Mouse (Mus musculus) liver, embryonic 14.5 days (tissue): ENCODE data around the gene Agtr2.
"Not testable (repeated sequence)": the region's sequence is repeated elsewhere in the genome, so short reads cannot be mapped to it uniquely, and the experiment has no call there.

Experiments
- CTCF ChIP-seq: IDR thresholded peaks from 2 replicates; pipeline ENCODE4 v1.5.1; 2016; ENCODE audit warnings: antibody characterized with exemption, low read depth, control low read depth
- EP300 ChIP-seq: IDR thresholded peaks from 2 replicates; pipeline ENCODE4 v1.6.1; 2016; ENCODE audit warnings: antibody characterized with exemption, low read depth

GRCm38 (mm10) chrX:21507333-21507732 is 23.0 kb downstream of the Agtr2 start:
- not testable (repeated sequence) for TF ChIP-seq CTCF, EP300
